Mouse (Mus musculus) thymus, adult 2 months (tissue): Measurements from ENCODE around the gene Pde9a.

Experiments
- CTCF ChIP-seq: fragments of 200-500 bp; IDR thresholded peaks from 2 replicates; pipeline ENCODE4 v1.5.1; 2012; ENCODE audit warnings: mild to moderate bottlenecking, control low read depth, low read length, moderate library complexity, borderline replicate concordance; ENCODE audit not compliant: control insufficient read depth, poor library complexity, insufficient read depth; ENCODE audit errors: extremely low read depth
- POLR2A ChIP-seq: fragments of 200-500 bp; IDR thresholded peaks from 2 replicates; pipeline ENCODE4 v1.6.1; 2012; ENCODE audit warnings: mild to moderate bottlenecking, low read length, control low read depth, moderate library complexity; ENCODE audit not compliant: control insufficient read depth, poor library complexity, insufficient read depth; ENCODE audit errors: extremely low read depth

- TF ChIP-seq CTCF (no peak), POLR2A (no peak)
These were observed at the start of gene Pde9a for GRCm38 (mm10) chr17:31385671-31386665.
